32 mouse cellular contexts compared by ENCODE assay signal in the genomic region with DNA sequence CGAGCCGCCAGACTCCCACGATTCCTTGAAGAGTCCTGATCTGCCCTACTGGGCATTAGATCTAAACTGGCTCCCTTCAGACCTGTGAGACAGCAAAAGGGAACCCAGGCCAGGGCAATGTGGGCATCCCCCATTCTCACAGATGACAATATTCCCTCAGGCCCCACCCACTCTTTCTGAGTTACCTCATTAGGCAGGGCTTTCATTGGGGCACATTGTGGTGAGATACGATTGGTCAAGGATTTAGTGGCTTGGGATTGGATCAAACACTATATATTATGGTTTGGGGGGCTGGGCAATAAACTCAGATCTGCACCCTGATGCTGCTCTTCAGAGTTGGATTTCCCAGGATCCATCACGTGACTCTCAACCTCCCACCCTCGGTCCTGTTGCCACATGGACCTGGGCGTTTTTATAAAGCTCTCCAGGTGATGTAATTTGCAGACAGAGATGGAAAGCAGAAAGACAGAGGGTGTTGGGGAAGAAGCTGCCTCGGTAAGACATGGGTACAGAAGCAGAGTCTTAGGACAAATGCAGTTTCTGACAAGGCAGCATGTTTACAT. TPM values are rescaled to one million over a fixed set of nuclear protein-coding genes. Genes with fewer than 3 reads are reported as not detected.
DNase-seq lines count a peak whose midpoint lies in the region; ATAC-seq and TF ChIP-seq lines count a peak whose summit lies in the region.
"Had no signal": no experiment of that assay in that cellular context is flagged by ENCODE, and none has a peak within 500 bp of the region (broad histone marks: within the 10 kb centered on the region; RNA-seq: fewer than 3 reads in every experiment).

No protein-coding gene starts in this region.

- no peak for TF ChIP-seq POLR2A in myocyte (IDR thresholded peaks at IDR 0.05; ENCODE audit: insufficient read length, low read depth)

- no peak for ATAC-seq in intestine, embryonic 14.5 days (replicated peaks; ENCODE audit: low FRiP score, low TSS enrichment, low read depth)
- no peak for ATAC-seq in intestine, postnatal 0 days
- ATAC-seq in frontal cortex, adult (ENCODE audit: low TSS enrichment): no peak
- ATAC-seq: activated CD4-positive, CD25-positive, alpha-beta regulatory T cell, adult 4 months; forebrain, postnatal 0 days had no signal

- H3K79me2 ChIP-seq in myocyte (ENCODE audit: control insufficient read depth, insufficient read depth): no peaks in the 10 kb centered on the region

- 76% methylated on average over 8 of the region's 8 CpGs for WGBS in intestine, embryonic 14.5 days
- WGBS in intestine, postnatal 0 days: 69% methylated on average over 8 of the region's 8 CpGs

- H3K27me3 ChIP-seq in intestine, embryonic 14.5 days (replicated peaks; ENCODE audit: control insufficient read depth, insufficient read depth, low read length): no peaks in the 10 kb centered on the region
- H3K27me3 ChIP-seq in intestine, postnatal 0 days (replicated peaks; ENCODE audit: control insufficient read depth, insufficient read depth, low read length): no peaks in the 10 kb centered on the region
- H3K27me3 ChIP-seq in E14TG2a.4 (ENCODE audit: insufficient read depth, low read length) (no peaks in the 10 kb centered on the region), myocyte (ENCODE audit: control insufficient read depth, insufficient read depth, insufficient read length) (peaks cover 8% of the 10 kb centered on the region)
- H3K27me3 ChIP-seq: midbrain, embryonic 12.5 days; neural tube, embryonic 15.5 days; stomach, embryonic 15.5 days had no signal

- H3K4me1 ChIP-seq in intestine, embryonic 14.5 days (replicated peaks; ENCODE audit: control insufficient read depth, insufficient read depth, low read length): no peaks in the 10 kb centered on the region
- no peaks in the 10 kb centered on the region for H3K4me1 ChIP-seq in intestine, postnatal 0 days (replicated peaks; ENCODE audit: control insufficient read depth, insufficient read depth, low read length)
- peaks cover 14% of the 10 kb centered on the region for H3K4me1 ChIP-seq in E14TG2a.4 (replicated peaks; ENCODE audit: low read depth, low read length)
- H3K4me1 ChIP-seq: embryonic facial prominence, embryonic 13.5 days; hindbrain, embryonic 13.5 days; liver, embryonic 13.5 days; midbrain, embryonic 12.5 days; neural tube, embryonic 15.5 days; stomach, embryonic 15.5 days had no signal

- H3ac ChIP-seq in myocyte (ENCODE audit: control insufficient read depth, insufficient read length): no peak overlapping the region

- no peak for TF ChIP-seq CTCF in intestine, postnatal 0 days (IDR thresholded peaks at IDR 0.05; ENCODE audit: low read depth)
- TF ChIP-seq CTCF in E14TG2a.4 (conservative IDR thresholded peaks at IDR 0.05; ENCODE audit: low read length): no peak

- H3K36me3 ChIP-seq in intestine, embryonic 14.5 days (ENCODE audit: control insufficient read depth, insufficient read depth, low read length): peaks cover 12% of the 10 kb centered on the region
- peaks cover 5% of the 10 kb centered on the region for H3K36me3 ChIP-seq in intestine, postnatal 0 days (ENCODE audit: control insufficient read depth, insufficient read depth)
- H3K36me3 ChIP-seq in E14TG2a.4 (ENCODE audit: insufficient read depth, low read length) (peaks cover 6% of the 10 kb centered on the region), myocyte (ENCODE audit: control insufficient read depth, insufficient read depth) (no peaks in the 10 kb centered on the region)

- H3K4me3 ChIP-seq in intestine, embryonic 14.5 days (ENCODE audit: low read depth, low read length): no peak overlapping the region
- no peak overlapping the region for H3K4me3 ChIP-seq in intestine, postnatal 0 days (ENCODE audit: low read depth, low read length)
- peak overlapping the region; percentile 54 for H3K4me3 ChIP-seq in E14TG2a.4 (replicated peaks; ENCODE audit: low read length)
- H3K4me3 ChIP-seq in myocyte: no peak overlapping the region
- H3K4me3 ChIP-seq: embryonic facial prominence, embryonic 13.5 days; forebrain, embryonic 10.5 days; hindbrain, embryonic 13.5 days; layer of hippocampus, adult 2 months; left cerebral cortex, adult 2 months; liver, embryonic 13.5 days; midbrain, embryonic 12.5 days; neural tube, embryonic 15.5 days; stomach, embryonic 15.5 days had no signal

- H3K9ac ChIP-seq in intestine, embryonic 14.5 days (ENCODE audit: low read length): no peak overlapping the region
- H3K9ac ChIP-seq in intestine, postnatal 0 days (ENCODE audit: low read depth, low read length): no peak overlapping the region
- H3K9ac ChIP-seq: embryonic facial prominence, embryonic 13.5 days; forebrain, postnatal 0 days; hindbrain, embryonic 13.5 days; liver, embryonic 13.5 days; midbrain, embryonic 12.5 days; neural tube, embryonic 15.5 days; stomach, embryonic 15.5 days had no signal

- no peak overlapping the region for H3K27ac ChIP-seq in intestine, embryonic 14.5 days (ENCODE audit: low read depth)
- H3K27ac ChIP-seq in intestine, postnatal 0 days (ENCODE audit: low read depth, low read length): no peak overlapping the region
- H3K27ac ChIP-seq: embryonic facial prominence, embryonic 13.5 days; forebrain, embryonic 10.5 days; hindbrain, embryonic 13.5 days; layer of hippocampus, adult 2 months; left cerebral cortex, adult 2 months; liver, embryonic 13.5 days; midbrain, embryonic 12.5 days; neural tube, embryonic 15.5 days; stomach, embryonic 15.5 days had no signal

- H3K4me2 ChIP-seq in intestine, embryonic 14.5 days (ENCODE audit: low read length): no peak overlapping the region
- no peak overlapping the region for H3K4me2 ChIP-seq in intestine, postnatal 0 days (replicated peaks; ENCODE audit: low read depth)
- no peak overlapping the region for H3K4me2 ChIP-seq in myocyte (ENCODE audit: low read depth)
- H3K4me2 ChIP-seq: embryonic facial prominence, embryonic 13.5 days; heart, embryonic 11.5 days; hindbrain, embryonic 13.5 days; liver, embryonic 13.5 days; midbrain, embryonic 12.5 days; neural tube, embryonic 15.5 days; stomach, embryonic 15.5 days had no signal

- H3K9me3 ChIP-seq in intestine, embryonic 14.5 days (ENCODE audit: control insufficient read depth, low read length): no peaks in the 10 kb centered on the region
- no peaks in the 10 kb centered on the region for H3K9me3 ChIP-seq in intestine, postnatal 0 days (ENCODE audit: control insufficient read depth)
- H3K9me3 ChIP-seq in E14TG2a.4 (ENCODE audit: low read length): no peaks in the 10 kb centered on the region
- H3K9me3 ChIP-seq: embryonic facial prominence, embryonic 13.5 days; forebrain, embryonic 10.5 days; hindbrain, embryonic 13.5 days; liver, embryonic 13.5 days; midbrain, embryonic 12.5 days; neural tube, embryonic 15.5 days; stomach, embryonic 15.5 days had no signal

- peak; percentile 34 for DNase-seq in intestine, embryonic 14.5 days (ENCODE audit: low spot score)
- peak; percentile 25 for DNase-seq in ZHBTc4 (ENCODE audit: low read depth, low spot score)
- DNase-seq in lung, postnatal 4 days: no peak
- DNase-seq: adrenal gland, adult 2 months; adrenal gland, postnatal 36 days; cerebellum, adult 8-10 months; cerebellum, postnatal 25 days; forebrain, postnatal 0 days; gastrocnemius, postnatal 14 days; heart, adult 18-20 months; heart, postnatal 36 days; kidney, adult 11 months; kidney, postnatal 36 days; liver, embryonic 13.5 days; lung, adult 2 months; lung, postnatal 14 days; retina, postnatal 1 day; right cerebral cortex, postnatal 25 days had no signal

TF ChIP-seq in myocyte, 11 proteins besides CTCF, POLR2A, EP300 and RAD21:
- peak; percentile 55 for TF ChIP-seq USF1 (IDR thresholded peaks at IDR 0.05; ENCODE audit: low read depth)
- TF ChIP-seq POLR2AphosphoS2 (IDR thresholded peaks at IDR 0.05; ENCODE audit: insufficient read length, low read depth): no peak
- no peak for TF ChIP-seq MAX (IDR thresholded peaks at IDR 0.05; ENCODE audit: low read depth)

RNA-seq across cellular contexts. Expression of a gene that starts 19.7 kb away (rescaled TPM):
- polyA plus RNA-seq in intestine, embryonic 14.5 days (2014; fragmentation: Nextera tagmentation; extraction: Ambion mirVana): 141 and 152 TPM in 2 replicates
- 111 and 118 TPM in 2 replicates for polyA plus RNA-seq in intestine, postnatal 0 days (2015; fragmentation: Nextera tagmentation; extraction: Ambion mirVana)
- polyA plus RNA-seq in myocyte (2012; fragmentation: generic; extraction: Trizol): 111 TPM

RNA-seq across cellular contexts. Expression of a gene that starts 36.7 kb away (rescaled TPM):
- polyA plus RNA-seq in intestine, embryonic 14.5 days (2014; fragmentation: Nextera tagmentation; extraction: Ambion mirVana): 29.6 and 31.1 TPM in 2 replicates
- 12.4 and 14.7 TPM in 2 replicates for polyA plus RNA-seq in intestine, postnatal 0 days (2015; fragmentation: Nextera tagmentation; extraction: Ambion mirVana)
- 8.3 TPM for polyA plus RNA-seq in myocyte (2012; fragmentation: generic; extraction: Trizol)

RNA-seq across cellular contexts. Expression of a gene that starts 40.7 kb away (rescaled TPM):
- polyA plus RNA-seq in intestine, embryonic 14.5 days (2014; fragmentation: Nextera tagmentation; extraction: Ambion mirVana): 36.3 and 44.2 TPM in 2 replicates
- 5.8 and 6.1 TPM in 2 replicates for polyA plus RNA-seq in intestine, postnatal 0 days (2015; fragmentation: Nextera tagmentation; extraction: Ambion mirVana)
- 9.7 TPM for polyA plus RNA-seq in myocyte (2012; fragmentation: generic; extraction: Trizol)

Comparison
In these comparisons a context has a peak if more than half of its experiments do, and no peak if none do; other contexts are left out.
1. DNase-seq: peak in intestine, embryonic 14.5 days (single experiment) and ZHBTc4 (single experiment); none in lung, postnatal 4 days (0 of 2).